ENCODE assay signal across 8 mouse cellular contexts in genomic region chr9:114389905-114390748, GRCm38 (mm10). TPM values are rescaled to one million over a fixed set of nuclear protein-coding genes. Genes with fewer than 3 reads are reported as not detected.
A peak's percentile ranks its signal among the peaks of the same experiment; 100 is the strongest.
DNase-seq lines count a peak whose midpoint lies in the region; ATAC-seq and TF ChIP-seq lines count a peak whose summit lies in the region.

TSS of gene Crtap (minus strand) at chr9:114390675.

- DNase-seq in Patski (ENCODE audit: low read depth, low spot score): no peak
- peak; percentile 40 for DNase-seq in cerebellum, adult 11 months
- peak; percentile 66 to 69 for DNase-seq in heart, postnatal 36 days
- peak; percentile 34 to 36 for DNase-seq in layer of hippocampus, postnatal 36 days
- DNase-seq in lung, postnatal 4 days: peak; percentile 73 to 83
- peak; percentile 24 to 52 for DNase-seq in right cerebral cortex, adult 2 months (ENCODE audit: low spot score in 2 of 2)
- DNase-seq in yolk sac, embryonic 10.5 days (ENCODE audit: low spot score): peak; percentile 87

- intact Hi-C loops in heart, postnatal 36 days (cut with DNase I): loop anchor here (10.0 kb wide), 1 partner anchor 345 kb away; the partner anchor contains the start of gene Cmtm6

- peak; percentile 90 for ATAC-seq in Patski
- ATAC-seq in forebrain, embryonic 16.5 days: peak; percentile 77

- 1% methylated on average over 96 of the region's 96 CpGs for WGBS in forebrain, embryonic 16.5 days

- H3K4me3 ChIP-seq in forebrain, embryonic 16.5 days (replicated peaks; ENCODE audit: low read length): peak within 1 kb of the TSS; percentile 79

- H3K36me3 ChIP-seq in forebrain, embryonic 16.5 days (ENCODE audit: control insufficient read depth, insufficient read depth): no peaks in the 10 kb centered on the region

- TF ChIP-seq CTCF in Patski (IDR thresholded peaks at IDR 0.05): no peak

- CTCF ChIA-PET in Patski (lab: Charles Lee): interaction anchor here (1.0 kb wide), 2 partner anchors 11 to 72 kb away, joined by 3 read pairs; no protein-coding TSS in a partner anchor

- no peaks in the 10 kb centered on the region for H3K27me3 ChIP-seq in Patski
- no peaks in the 10 kb centered on the region for H3K27me3 ChIP-seq in forebrain, embryonic 16.5 days (replicated peaks; ENCODE audit: control insufficient read depth, insufficient read depth, low read length)

- H3K9me3 ChIP-seq in forebrain, embryonic 16.5 days (ENCODE audit: control insufficient read depth, low read length): no peaks in the 10 kb centered on the region

- in situ Hi-C loops in Patski (cut with MboI; ENCODE audit: low pct_unique_long_range_greater_than_20kb): loop anchor here (25.0 kb wide), 1 partner anchor 353 kb away; the partner anchor contains the start of gene Fbxl2

- H3K4me2 ChIP-seq in forebrain, embryonic 16.5 days (ENCODE audit: low read length): peak within 1 kb of the TSS; percentile 74

- H3K4me1 ChIP-seq in forebrain, embryonic 16.5 days (replicated peaks; ENCODE audit: control insufficient read depth, insufficient read depth, low read length): 0 out of 2 replicates have a peak, but pooled peaks cover 3% of the 10 kb centered on the region

- POLR2A ChIA-PET in Patski (lab: Charles Lee): no interaction called here

- H3K27ac ChIP-seq in forebrain, embryonic 16.5 days (ENCODE audit: low read length): no peak within 1 kb of the TSS

- peak within 1 kb of the TSS; percentile 76 for H3K9ac ChIP-seq in forebrain, embryonic 16.5 days (replicated peaks; ENCODE audit: low read depth, low read length)

RNA-seq across cellular contexts. Expression of gene Crtap, which starts in this region (rescaled TPM):
- 179 TPM for polyA plus RNA-seq in Patski (2021)
- polyA plus RNA-seq in forebrain, embryonic 16.5 days (2015; fragmentation: Nextera tagmentation; extraction: Ambion mirVana): 19.9 and 22.8 TPM in 2 replicates
- total RNA-seq in heart, postnatal 36 days (2021): 10 to 100 TPM; 32.3 to 32.5 TPM
- 1 to 10 TPM; 6.9 to 7.0 TPM for total RNA-seq in layer of hippocampus, postnatal 36 days (2021)

Comparison
In these comparisons a context has a peak if more than half of its experiments do, and no peak if none do; other contexts are left out.
1. RNA of gene Crtap (total RNA-seq): 32.3 to 32.5 TPM in heart, postnatal 36 days; 6.9 to 7.0 TPM in layer of hippocampus, postnatal 36 days; every median in the first group is over 4 times any median in the second.